Mouse (Mus musculus) neural tube, embryonic 13.5 days (tissue): ENCODE data around the gene Vmn1r55. TPM values are rescaled to one million over a fixed set of nuclear protein-coding genes. Genes with fewer than 3 reads are reported as not detected.

Experiments used
- ATAC-seq: fragments of 200-750 bp; cut with Nextera tagmentation; 2 replicates; pipeline ENCODE4 v1.8.0; 2017; ENCODE audit warnings: low read depth, mild to moderate bottlenecking, moderate TSS enrichment, moderate library complexity
- H3K27ac ChIP-seq: fragments of 300-500 bp; sonication (generic); replicated peaks from 2 replicates; pipeline ENCODE4 v1.5.1; 2015; ENCODE audit warnings: moderate library complexity, mild to moderate bottlenecking, inconsistent platforms
- H3K27me3 ChIP-seq: fragments of 300-500 bp; sonication (generic); 2 replicates; pipeline ENCODE4 v1.6.1; 2015; ENCODE audit warnings: mild to moderate bottlenecking, inconsistent platforms
- H3K36me3 ChIP-seq: fragments of 300-500 bp; sonication (generic); 2 replicates; pipeline ENCODE4 v1.6.1; 2015; ENCODE audit warnings: mild to moderate bottlenecking, inconsistent platforms
- H3K4me1 ChIP-seq: fragments of 300-500 bp; sonication (generic); replicated peaks from 2 replicates; pipeline ENCODE4 v1.6.1; 2015; ENCODE audit warnings: inconsistent platforms
- H3K4me2 ChIP-seq: fragments of 300-500 bp; sonication (generic); 2 replicates; pipeline ENCODE4 v1.6.1; 2015; ENCODE audit warnings: inconsistent platforms, mild to moderate bottlenecking, moderate library complexity
- H3K4me3 ChIP-seq: fragments of 300-500 bp; sonication (generic); 2 replicates; pipeline ENCODE4 v1.5.1; 2015; ENCODE audit warnings: mild to moderate bottlenecking, inconsistent platforms
- H3K9ac ChIP-seq: fragments of 300-500 bp; sonication (generic); 2 replicates; pipeline ENCODE4 v1.6.1; 2015; ENCODE audit warnings: moderate library complexity, mild to moderate bottlenecking, inconsistent platforms
- H3K9me3 ChIP-seq: fragments of 300-500 bp; sonication (generic); 2 replicates; pipeline ENCODE4 v1.6.1; 2016; ENCODE audit warnings: inconsistent platforms
- WGBS: fragments of 180-500 bp; shearing (Covaris S2); methylation state at CpG from one replicate; pipeline ENCODE4 v1.1.7; 2015; 5-methylcytosine and 5-hydroxymethylcytosine counted together
- polyA plus RNA-seq: library from polyadenylated mRNA; unstranded; fragments of >200 nt; fragmentation: Nextera tagmentation; extraction: Ambion mirVana; gene quantifications from 2 replicates; pipeline ENCODE4 v1.2.1, GENCODE M21; 2015

Vmn1r55 gene
- polyA plus RNA-seq, 1 experiment from 2014 or later = not detected

DNA sequence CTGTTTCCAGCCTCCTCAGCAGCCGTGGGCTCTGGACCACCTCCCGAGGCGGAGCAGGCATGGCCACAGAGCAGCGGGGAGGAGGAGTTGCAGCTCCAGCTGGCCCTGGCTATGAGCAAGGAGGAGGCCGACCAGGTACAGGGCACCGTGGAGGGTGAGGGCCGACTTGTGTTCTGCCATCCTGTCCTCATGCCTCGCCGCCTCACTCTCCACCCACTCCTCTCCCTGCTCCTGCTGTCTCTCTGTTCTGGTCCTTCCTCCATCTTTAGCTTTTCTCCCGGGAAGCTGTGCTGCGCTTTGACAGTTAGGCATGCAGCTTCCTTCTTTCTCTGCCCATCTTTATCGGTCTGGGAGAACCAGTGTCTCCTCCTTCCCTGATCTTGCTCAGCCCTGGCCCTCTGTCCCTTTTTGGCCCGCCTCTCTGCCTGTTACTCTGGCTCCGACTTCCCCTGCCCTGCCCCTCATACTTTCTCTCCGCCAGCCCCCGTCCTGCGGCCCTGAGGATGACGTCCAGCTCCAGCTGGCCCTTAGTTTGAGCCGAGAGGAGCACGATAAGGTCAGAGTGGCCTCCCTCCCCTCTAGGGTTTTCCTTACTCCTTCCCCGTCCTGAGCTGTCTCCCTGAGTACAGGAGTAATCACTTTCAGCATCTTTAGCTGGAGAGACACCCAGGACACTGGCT, 56.5 kb downstream of the Vmn1r55 start:
- Histone ChIP-seq H3K27ac (no peak overlapping the region), H3K4me3 (no peak overlapping the region), H3K27me3 (no peaks in the 10 kb centered on the region), H3K4me1 (no peaks in the 10 kb centered on the region), H3K9ac (no peak overlapping the region), H3K9me3 (no peaks in the 10 kb centered on the region), H3K4me2 (no peak overlapping the region), H3K36me3 (peaks cover 90% of the 10 kb centered on the region)
- 91% methylated on average over 21 of the region's 21 CpGs for WGBS
- no peak for ATAC-seq

DNA sequence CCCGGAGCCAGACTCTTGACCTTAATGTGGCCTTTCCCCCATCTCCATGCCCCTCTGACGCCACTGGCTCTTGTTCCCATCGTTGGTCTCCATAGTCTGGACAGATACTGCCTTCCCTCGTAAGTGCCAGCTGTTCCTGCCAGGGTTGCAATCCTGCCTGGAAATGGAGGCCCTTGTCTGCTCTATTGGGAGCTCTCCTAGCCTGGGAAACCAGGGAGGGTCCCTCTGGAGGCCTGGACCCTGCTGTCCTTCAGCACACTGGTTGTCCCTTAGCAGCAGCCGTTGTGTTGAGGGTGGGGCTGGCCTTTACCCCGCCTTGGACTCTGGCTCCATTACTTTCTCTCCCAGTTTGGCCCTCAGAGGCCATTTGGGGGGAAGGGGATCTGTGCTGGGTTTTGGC, 57.1 kb downstream of the Vmn1r55 start:
- Histone ChIP-seq H3K27ac (no peak overlapping the region), H3K4me2 (no peak overlapping the region), H3K36me3 (peaks cover 89% of the 10 kb centered on the region), H3K27me3 (no peaks in the 10 kb centered on the region), H3K9ac (no peak overlapping the region), H3K9me3 (no peaks in the 10 kb centered on the region), H3K4me1 (0 out of 2 replicates have a peak, but pooled peaks cover 4% of the 10 kb centered on the region), H3K4me3 (no peak overlapping the region)
- no peak for ATAC-seq
- WGBS = 88% methylated on average over 6 of the region's 6 CpGs

DNA sequence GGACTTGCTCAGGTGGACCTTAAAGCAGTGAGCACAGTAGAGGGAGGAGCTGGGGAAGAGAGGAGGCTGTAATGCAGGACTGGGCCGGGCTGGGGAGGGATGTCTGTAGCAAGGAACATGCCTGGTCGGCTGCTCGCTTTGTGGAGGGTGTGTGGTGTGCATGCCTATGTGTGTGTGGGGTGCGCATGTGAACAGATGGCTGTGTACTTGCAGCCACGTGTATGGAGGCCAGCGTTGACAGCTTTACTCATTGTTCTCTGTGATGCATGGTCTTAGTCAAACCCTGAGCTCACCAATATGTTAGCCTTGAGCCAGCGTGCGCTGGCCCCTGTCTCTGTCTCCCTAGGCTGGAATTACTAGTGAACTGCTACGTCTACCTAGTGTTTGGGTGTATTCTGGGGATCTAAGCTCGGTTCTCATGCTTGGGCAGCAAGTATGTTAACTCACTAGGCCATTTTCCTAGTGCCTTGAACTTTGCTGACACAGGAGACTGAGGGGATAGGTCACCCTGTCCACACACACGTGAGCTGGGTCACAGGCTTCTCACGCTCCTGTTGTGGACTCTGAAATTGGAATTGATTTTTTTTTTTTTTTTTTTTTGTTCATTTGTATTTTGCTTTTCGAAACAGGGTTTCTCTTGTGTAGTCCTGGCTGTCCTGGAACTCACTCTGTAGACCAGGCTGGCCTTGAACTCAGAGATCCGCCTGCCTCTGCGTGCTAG, 58.3 kb downstream of the Vmn1r55 start:
- Histone ChIP-seq H3K4me3 (no peak overlapping the region), H3K27me3 (no peaks in the 10 kb centered on the region), H3K9me3 (no peaks in the 10 kb centered on the region), H3K27ac (no peak overlapping the region), H3K9ac (no peak overlapping the region), H3K4me2 (no peak overlapping the region), H3K4me1 (0 out of 2 replicates have a peak, but pooled peaks cover 14% of the 10 kb centered on the region), H3K36me3 (peaks cover 80% of the 10 kb centered on the region)
- WGBS = 87% methylated on average over 15 of the region's 15 CpGs
- ATAC-seq = no peak

DNA sequence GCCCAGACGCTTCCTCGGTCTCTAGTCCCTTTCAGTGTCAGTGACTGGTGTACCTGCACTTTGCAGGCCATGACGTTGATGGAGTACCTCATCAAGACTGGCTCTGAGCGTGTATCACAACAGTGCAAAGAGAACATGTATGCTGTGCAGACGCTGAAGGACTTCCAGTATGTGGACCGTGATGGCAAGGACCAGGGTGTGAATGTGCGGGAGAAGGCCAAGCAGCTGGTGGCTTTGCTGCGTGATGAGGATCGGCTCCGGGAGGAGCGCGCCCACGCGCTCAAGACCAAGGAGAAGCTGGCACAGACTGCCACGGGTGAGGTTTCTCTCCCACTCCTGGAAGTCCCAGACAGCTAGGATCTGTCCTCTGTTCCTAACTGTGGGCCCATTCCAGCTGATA, 59.6 kb downstream of the Vmn1r55 start:
- H3K9me3 ChIP-seq = no peaks in the 10 kb centered on the region
- H3K4me1 ChIP-seq = 0 out of 2 replicates have a peak, but pooled peaks cover 17% of the 10 kb centered on the region
- no peaks in the 10 kb centered on the region for H3K27me3 ChIP-seq
- H3K36me3 ChIP-seq = peaks cover 80% of the 10 kb centered on the region
- no peak overlapping the region for H3K4me3 ChIP-seq
- H3K9ac ChIP-seq = no peak overlapping the region
- no peak overlapping the region for H3K4me2 ChIP-seq
- no peak for ATAC-seq
- WGBS = 96% methylated on average over 15 of the region's 15 CpGs
- H3K27ac ChIP-seq = no peak overlapping the region

DNA sequence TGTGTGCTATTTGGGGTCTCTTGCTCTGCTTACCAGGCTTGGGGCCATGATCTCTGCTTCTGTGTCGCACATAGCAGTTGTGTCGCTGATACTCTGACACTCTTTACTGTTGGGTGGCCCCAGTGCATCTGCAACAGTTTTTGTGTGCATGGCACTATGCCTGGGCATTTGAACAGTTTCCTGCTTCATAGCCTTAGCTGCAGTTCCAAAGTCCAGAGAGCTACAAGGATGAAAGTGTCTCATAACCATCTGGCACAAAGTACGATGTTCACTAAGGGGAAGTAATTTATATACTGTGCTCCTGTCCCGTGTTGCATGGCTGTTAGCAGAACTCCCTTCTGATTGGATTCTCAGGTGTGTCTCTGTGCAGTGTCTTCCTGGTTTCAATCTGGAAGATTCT, 61.6 kb downstream of the Vmn1r55 start:
- Histone ChIP-seq H3K9me3 (no peaks in the 10 kb centered on the region), H3K4me2 (no peak overlapping the region), H3K9ac (no peak overlapping the region), H3K4me3 (no peak overlapping the region), H3K4me1 (peaks cover 28% of the 10 kb centered on the region; the same call in 1 of the 2 replicates), H3K27ac (no peak overlapping the region), H3K36me3 (peaks cover 76% of the 10 kb centered on the region), H3K27me3 (no peaks in the 10 kb centered on the region)
- WGBS = 89% methylated on average over 4 of the region's 4 CpGs
- no peak for ATAC-seq

DNA sequence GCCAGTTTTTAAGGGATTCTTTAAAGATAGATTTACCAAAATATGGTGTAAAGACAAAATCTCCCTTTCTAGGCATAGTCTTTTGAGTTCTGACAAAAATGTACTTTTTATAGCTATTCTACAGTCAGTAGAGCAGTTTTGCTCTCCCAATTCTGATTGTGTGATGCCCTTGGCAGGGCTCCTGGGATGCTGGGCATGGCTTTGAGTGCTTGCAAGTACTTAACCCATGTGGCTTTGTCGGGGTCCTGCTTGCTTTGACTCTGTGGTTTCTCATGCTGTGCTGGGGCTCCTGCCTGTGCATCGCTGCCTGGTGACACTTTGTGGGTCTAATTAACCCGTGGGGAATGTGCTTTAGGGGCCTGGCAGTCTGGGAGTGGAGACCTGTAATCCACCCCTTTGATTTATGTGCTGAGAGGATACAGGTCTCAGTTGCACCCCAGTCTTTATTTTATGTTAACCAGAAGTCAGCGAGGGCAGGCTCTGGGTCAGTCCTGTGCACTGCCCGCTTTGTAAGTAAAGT, 62.5 kb downstream of the Vmn1r55 start:
- H3K9me3 ChIP-seq = no peaks in the 10 kb centered on the region
- WGBS = 62% methylated on average over 5 of the region's 5 CpGs
- peaks cover 67% of the 10 kb centered on the region for H3K36me3 ChIP-seq
- H3K27me3 ChIP-seq = no peaks in the 10 kb centered on the region
- no peak overlapping the region for H3K4me2 ChIP-seq
- no peak overlapping the region for H3K27ac ChIP-seq
- H3K9ac ChIP-seq = no peak overlapping the region
- H3K4me3 ChIP-seq = no peak overlapping the region
- ATAC-seq = no peak
- H3K4me1 ChIP-seq = peaks cover 34% of the 10 kb centered on the region

DNA sequence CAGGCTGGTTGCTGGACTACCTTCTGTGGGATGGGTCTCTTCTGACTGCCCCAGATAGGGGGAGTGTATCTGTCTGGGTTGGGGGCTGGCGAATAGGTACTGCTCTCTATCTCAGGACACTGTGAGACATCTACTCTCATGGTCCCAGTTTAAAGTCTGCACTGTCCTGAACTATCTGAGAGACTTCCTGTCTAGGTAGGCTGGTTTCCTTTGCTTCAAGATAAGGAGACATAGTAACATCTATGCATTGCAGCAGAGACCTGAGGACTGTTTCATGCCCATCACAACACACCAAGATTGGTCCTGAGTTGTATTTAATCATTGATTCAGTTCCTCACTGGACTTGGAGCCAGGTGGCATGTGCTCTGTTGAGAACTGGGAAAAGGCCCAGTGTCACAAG, 64.0 kb downstream of the Vmn1r55 start:
- Histone ChIP-seq H3K36me3 (peaks cover 54% of the 10 kb centered on the region), H3K27me3 (no peaks in the 10 kb centered on the region), H3K9me3 (no peaks in the 10 kb centered on the region), H3K4me1 (peaks cover 49% of the 10 kb centered on the region), H3K9ac (no peak overlapping the region), H3K4me2 (no peak overlapping the region), H3K27ac (no peak overlapping the region), H3K4me3 (no peak overlapping the region)
- ATAC-seq = no peak
- 94% methylated on average over 1 of the region's 1 CpGs for WGBS

DNA sequence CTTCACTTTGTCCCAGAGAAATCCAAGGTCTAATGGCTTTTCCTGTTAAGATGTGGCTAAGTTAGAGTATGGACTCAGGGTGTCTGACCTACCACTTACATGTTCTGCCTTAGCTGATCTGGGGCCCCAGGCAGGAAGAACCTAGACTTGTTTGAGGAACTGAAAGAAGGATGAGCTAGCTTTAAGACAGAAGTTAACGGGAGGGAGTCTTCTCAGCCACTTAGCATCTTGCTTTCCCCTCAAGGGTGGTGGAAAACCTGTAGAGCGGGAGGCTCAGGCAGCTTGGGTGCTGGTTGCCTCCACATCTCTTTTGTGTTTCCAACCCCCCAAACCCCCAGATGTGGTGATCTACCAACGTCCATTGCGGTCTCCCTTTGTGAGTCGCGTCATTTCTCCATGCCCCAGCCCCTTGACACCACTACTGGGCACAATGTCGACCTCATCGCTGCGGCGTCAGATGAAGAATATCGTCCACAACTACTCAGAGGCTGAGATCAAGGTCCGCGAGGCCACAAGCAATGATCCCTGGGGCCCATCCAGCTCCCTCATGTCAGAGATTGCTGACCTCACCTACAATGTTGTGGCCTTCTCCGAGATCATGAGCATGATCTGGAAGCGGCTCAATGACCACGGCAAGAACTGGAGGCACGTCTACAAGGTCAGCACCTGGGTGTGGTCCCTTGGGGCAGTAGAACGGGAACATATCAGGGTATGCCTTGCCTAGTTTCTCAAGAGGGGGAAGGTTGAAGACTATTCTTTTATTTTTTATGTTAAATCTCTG, 66.0 kb downstream of the Vmn1r55 start:
- WGBS = 92% methylated on average over 18 of the region's 18 CpGs
- H3K27ac ChIP-seq = no peak overlapping the region
- no peaks in the 10 kb centered on the region for H3K27me3 ChIP-seq
- H3K36me3 ChIP-seq = peaks cover 49% of the 10 kb centered on the region
- ATAC-seq = no peak
- H3K4me1 ChIP-seq = peaks cover 54% of the 10 kb centered on the region
- no peak overlapping the region for H3K4me3 ChIP-seq
- no peak overlapping the region for H3K4me2 ChIP-seq
- H3K9ac ChIP-seq = no peak overlapping the region
- no peaks in the 10 kb centered on the region for H3K9me3 ChIP-seq

DNA sequence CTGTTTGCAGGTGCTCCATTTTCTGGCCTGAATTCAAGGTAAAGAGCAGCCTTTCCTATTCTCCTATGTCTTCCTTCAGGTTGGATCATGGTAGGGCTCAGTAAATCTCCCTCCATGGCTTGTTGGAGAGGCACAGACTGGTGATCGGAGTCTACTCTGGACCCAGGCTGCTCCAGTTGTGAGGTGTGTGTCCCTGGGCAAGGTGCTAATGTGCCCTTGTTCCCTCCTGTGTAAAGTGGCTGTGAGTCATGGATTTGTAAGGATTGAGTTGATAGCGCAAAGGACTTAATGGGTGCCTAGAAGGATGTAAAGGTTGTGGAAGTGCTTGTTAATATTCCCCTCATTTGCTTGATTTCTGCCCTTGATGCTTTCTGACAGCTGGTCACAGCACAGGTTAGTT, 67.5 kb downstream of the Vmn1r55 start:
- peak overlapping the region; percentile 99; the same call in 1 of the 2 replicates for H3K4me3 ChIP-seq
- H3K36me3 ChIP-seq = peaks cover 53% of the 10 kb centered on the region
- peak overlapping the region; percentile 99; the same call in 1 of the 2 replicates for H3K9ac ChIP-seq
- peaks cover 45% of the 10 kb centered on the region for H3K4me1 ChIP-seq
- ATAC-seq = no peak
- H3K27me3 ChIP-seq = no peaks in the 10 kb centered on the region
- H3K27ac ChIP-seq = no peak overlapping the region
- no peaks in the 10 kb centered on the region for H3K9me3 ChIP-seq
- WGBS = 100% methylated on average over 2 of the region's 2 CpGs
- H3K4me2 ChIP-seq = peak overlapping the region; percentile 93

DNA sequence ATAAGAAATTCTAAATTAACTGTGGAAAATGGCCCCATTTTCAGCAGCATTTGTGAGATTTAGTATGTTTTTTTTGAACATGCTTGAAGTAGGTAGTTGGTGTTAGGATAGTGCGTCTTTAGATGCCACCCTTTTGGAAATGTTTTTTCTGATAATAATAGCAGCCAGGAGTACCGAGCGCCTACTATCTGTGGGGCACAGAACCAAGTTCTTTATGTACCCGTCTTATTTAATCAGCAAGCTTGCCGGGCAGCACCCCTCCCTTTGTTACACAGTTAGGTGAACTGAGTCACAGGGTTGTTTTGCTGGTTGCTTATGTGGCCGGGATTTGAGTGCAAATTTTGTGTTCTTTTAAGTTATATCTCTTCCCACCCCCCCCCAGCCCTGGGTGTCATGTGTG, 68.2 kb downstream of the Vmn1r55 start:
- 81% methylated on average over 6 of the region's 6 CpGs for WGBS
- H3K9ac ChIP-seq = peak overlapping the region; percentile 99
- H3K27me3 ChIP-seq = no peaks in the 10 kb centered on the region
- peaks cover 41% of the 10 kb centered on the region for H3K4me1 ChIP-seq
- peak overlapping the region; percentile 99 for H3K4me3 ChIP-seq
- H3K27ac ChIP-seq = no peak overlapping the region
- ATAC-seq = no peak
- peaks cover 57% of the 10 kb centered on the region for H3K36me3 ChIP-seq
- peak overlapping the region; percentile 93 for H3K4me2 ChIP-seq
- no peaks in the 10 kb centered on the region for H3K9me3 ChIP-seq

DNA sequence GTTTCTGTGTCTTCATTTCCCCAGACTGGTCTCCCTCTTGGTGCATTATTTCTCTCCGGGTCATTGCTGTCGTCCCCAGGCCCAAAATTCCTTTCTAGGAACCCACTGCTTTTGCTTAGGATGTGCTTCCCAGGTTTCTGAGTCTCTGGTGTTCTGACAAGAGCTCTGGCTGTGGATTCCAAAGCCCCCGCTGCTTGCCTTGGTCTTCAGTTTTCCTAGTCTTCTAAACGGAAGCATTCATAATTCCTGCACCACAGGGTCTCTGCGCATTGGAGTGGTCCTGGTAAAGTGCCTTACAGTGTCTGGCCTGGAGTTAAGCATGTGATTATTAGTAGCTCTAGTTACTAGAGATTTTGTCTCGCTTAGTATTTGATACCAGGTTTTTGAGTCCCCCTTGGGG, 68.7 kb downstream of the Vmn1r55 start:
- Histone ChIP-seq H3K27ac (peak overlapping the region; percentile 93), H3K4me2 (peak overlapping the region; percentile 93), H3K4me3 (peak overlapping the region; percentile 99), H3K9ac (peak overlapping the region; percentile 99), H3K4me1 (peaks cover 37% of the 10 kb centered on the region), H3K36me3 (peaks cover 56% of the 10 kb centered on the region), H3K9me3 (no peaks in the 10 kb centered on the region), H3K27me3 (no peaks in the 10 kb centered on the region)
- no peak for ATAC-seq
- 19% methylated on average over 6 of the region's 6 CpGs for WGBS
